Mouse (Mus musculus): ENCODE measurements at regions not wholly inside any gene's neighbourhood (a gene's known extent, or its start where the extent isn't known, plus 50 kb on each side); places are given as distances from the start of the nearest gene placed in this dataset.

GRCm38 (mm10) chr8:10702755-10703154 lies 305.5 kb downstream of the Irs2 start:
- no peak for DNase-seq
- H3K4me3 ChIP-seq (replicated peaks) = no peak overlapping the region
- 70% methylated on average over 7 of the region's 7 CpGs for WGBS (ENCODE audit: insufficient replicate concordance)
- ATAC-seq (ENCODE audit: low read depth) = no peak
- H3K36me3 ChIP-seq = no peaks in the 10 kb centered on the region
- H3K27me3 ChIP-seq = no peaks in the 10 kb centered on the region
- no peak overlapping the region for H3K4me2 ChIP-seq
- H3K4me1 ChIP-seq (replicated peaks) = no peaks in the 10 kb centered on the region
- H3K9me3 ChIP-seq (replicated peaks) = no peaks in the 10 kb centered on the region
- no peak overlapping the region for H3K27ac ChIP-seq
- H3K9ac ChIP-seq = no peak overlapping the region

GRCm38 (mm10) chr8:10702248-10702647 lies 306.0 kb downstream of the Irs2 start:
- no peaks in the 10 kb centered on the region for H3K36me3 ChIP-seq
- whole genome bisulfite sequencing (ENCODE audit: insufficient replicate concordance) = 62% methylated on average over 10 of the region's 10 CpGs
- no peak for DNase-seq

GRCm38 (mm10) chr8:10701648-10702061 lies 306.6 kb downstream of the Irs2 start:
- Histone ChIP-seq H3K4me3 (replicated peaks) (no peak overlapping the region), H3K4me2 (no peak overlapping the region), H3K36me3 (no peaks in the 10 kb centered on the region), H3K9me3 (replicated peaks) (no peaks in the 10 kb centered on the region), H3K9ac (no peak overlapping the region), H3K4me1 (replicated peaks) (no peaks in the 10 kb centered on the region), H3K27ac (no peak overlapping the region), H3K27me3 (no peaks in the 10 kb centered on the region)
- DNase-seq (no peak), ATAC-seq (ENCODE audit: low read depth) (no peak)
- 46% methylated on average over 4 of the region's 4 CpGs for WGBS (ENCODE audit: insufficient replicate concordance)

More at GRCm38 (mm10) chr8:10702248-10702647, 306.0 kb downstream of the Irs2 start:
- Histone ChIP-seq H3K4me2 (no peak overlapping the region), H3K4me1 (replicated peaks) (no peaks in the 10 kb centered on the region), H3K9me3 (replicated peaks) (no peaks in the 10 kb centered on the region), H3K9ac (no peak overlapping the region), H3K4me3 (replicated peaks) (no peak overlapping the region), H3K27me3 (no peaks in the 10 kb centered on the region), H3K27ac (no peak overlapping the region)
- ATAC-seq (ENCODE audit: low read depth) = no peak

GRCm38 (mm10) chr8:10701226-10701625 lies 307.0 kb downstream of the Irs2 start:
- no peak overlapping the region for H3K4me2 ChIP-seq
- DNase-seq = no peak
- 56% methylated on average over 4 of the region's 4 CpGs for WGBS (ENCODE audit: insufficient replicate concordance)

GRCm38 (mm10) chr8:10699669-10700068 lies 308.6 kb downstream of the Irs2 start:
- H3K4me2 ChIP-seq = no peak overlapping the region
- ATAC-seq (ENCODE audit: low read depth) (no peak), DNase-seq (no peak)
- no peaks in the 10 kb centered on the region for H3K9me3 ChIP-seq (replicated peaks)
- WGBS (ENCODE audit: insufficient replicate concordance) = 68% methylated on average over 9 of the region's 9 CpGs
- no peaks in the 10 kb centered on the region for H3K4me1 ChIP-seq (replicated peaks)
- no peak overlapping the region for H3K27ac ChIP-seq
- no peak overlapping the region for H3K9ac ChIP-seq
- H3K27me3 ChIP-seq = no peaks in the 10 kb centered on the region
- no peak overlapping the region for H3K4me3 ChIP-seq (replicated peaks)
- H3K36me3 ChIP-seq = no peaks in the 10 kb centered on the region

More at GRCm38 (mm10) chr8:10701226-10701625, 307.0 kb downstream of the Irs2 start:
- H3K27me3 ChIP-seq = no peaks in the 10 kb centered on the region
- no peaks in the 10 kb centered on the region for H3K9me3 ChIP-seq (replicated peaks)
- no peaks in the 10 kb centered on the region for H3K36me3 ChIP-seq
- no peaks in the 10 kb centered on the region for H3K4me1 ChIP-seq (replicated peaks)
- no peak overlapping the region for H3K27ac ChIP-seq
- H3K4me3 ChIP-seq (replicated peaks) = no peak overlapping the region
- H3K9ac ChIP-seq = no peak overlapping the region
- ATAC-seq (ENCODE audit: low read depth) = no peak

- Histone ChIP-seq H3K9ac (no peak overlapping the region), H3K27ac (no peak overlapping the region), H3K4me3 (replicated peaks) (no peak overlapping the region), H3K9me3 (replicated peaks) (no peaks in the 10 kb centered on the region), H3K27me3 (no peaks in the 10 kb centered on the region), H3K36me3 (no peaks in the 10 kb centered on the region), H3K4me2 (no peak overlapping the region), H3K4me1 (replicated peaks) (no peaks in the 10 kb centered on the region)
- DNase-seq (no peak), ATAC-seq (ENCODE audit: low read depth) (no peak)
- 62% methylated on average over 6 of the region's 6 CpGs for WGBS (ENCODE audit: insufficient replicate concordance)
These were observed 313.1 kb downstream of the Irs2 start for GRCm38 (mm10) chr8:10695181-10695580.

GRCm38 (mm10) chr8:10690659-10691058 lies 317.6 kb downstream of the Irs2 start:
- WGBS (ENCODE audit: insufficient replicate concordance) = 35% methylated on average over 1 of the region's 1 CpGs
- no peak overlapping the region for H3K4me2 ChIP-seq
- DNase-seq (no peak), ATAC-seq (ENCODE audit: low read depth) (no peak)
- H3K36me3 ChIP-seq = no peaks in the 10 kb centered on the region
- no peak overlapping the region for H3K9ac ChIP-seq
- no peak overlapping the region for H3K27ac ChIP-seq
- no peaks in the 10 kb centered on the region for H3K4me1 ChIP-seq (replicated peaks)
- no peak overlapping the region for H3K4me3 ChIP-seq (replicated peaks)
- H3K9me3 ChIP-seq (replicated peaks) = no peaks in the 10 kb centered on the region
- no peaks in the 10 kb centered on the region for H3K27me3 ChIP-seq

- DNase-seq = no peak
- no peaks in the 10 kb centered on the region for H3K27me3 ChIP-seq
- H3K4me1 ChIP-seq (replicated peaks) = no peaks in the 10 kb centered on the region
- H3K27ac ChIP-seq = no peak overlapping the region
- H3K9ac ChIP-seq = no peak overlapping the region
- H3K4me3 ChIP-seq (replicated peaks) = no peak overlapping the region
- WGBS (ENCODE audit: insufficient replicate concordance) = 68% methylated on average over 12 of the region's 12 CpGs
- no peak overlapping the region for H3K4me2 ChIP-seq
- H3K9me3 ChIP-seq (replicated peaks) = no peaks in the 10 kb centered on the region
- H3K36me3 ChIP-seq = no peaks in the 10 kb centered on the region
- no peak for ATAC-seq (ENCODE audit: low read depth)
These were observed 318.4 kb downstream of the Irs2 start for GRCm38 (mm10) chr8:10689881-10690280.

- Histone ChIP-seq H3K9ac (no peak overlapping the region), H3K4me3 (replicated peaks) (no peak overlapping the region), H3K36me3 (no peaks in the 10 kb centered on the region), H3K4me2 (no peak overlapping the region), H3K27ac (no peak overlapping the region), H3K27me3 (no peaks in the 10 kb centered on the region), H3K4me1 (replicated peaks) (no peaks in the 10 kb centered on the region), H3K9me3 (replicated peaks) (no peaks in the 10 kb centered on the region)
- ATAC-seq (ENCODE audit: low read depth) = no peak
- DNase-seq = no peak
- 35% methylated on average over 9 of the region's 9 CpGs for WGBS (ENCODE audit: insufficient replicate concordance)
These were observed 320.2 kb downstream of the Irs2 start for GRCm38 (mm10) chr8:10687867-10688561.

Data from liver, embryonic 13.5 days (tissue).